Mouse (Mus musculus): ENCODE results near the gene Htr7.

DNA sequence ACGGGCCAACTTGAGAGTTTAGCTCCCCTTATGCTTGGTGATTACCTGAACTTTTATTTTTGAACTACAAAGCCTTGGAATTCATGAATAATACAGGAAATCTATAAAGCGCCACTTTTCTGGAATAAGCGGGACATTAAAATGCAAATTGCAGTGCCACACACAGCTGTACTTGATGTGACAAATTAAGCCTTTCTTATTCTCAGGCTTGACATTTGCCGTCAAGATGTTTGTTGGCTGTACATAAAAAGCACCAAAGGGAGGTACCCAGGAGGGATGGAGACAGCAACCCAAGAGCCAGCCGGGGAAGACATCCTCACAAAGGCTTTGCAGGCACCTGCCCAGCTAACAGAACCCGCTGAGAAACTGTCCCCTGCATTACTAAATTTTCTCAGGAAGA is 56.4 kb downstream of the Htr7 start:
- TF ChIP-seq CTCF (IDR thresholded peaks at IDR 0.05; ENCODE audit: borderline replicate concordance, control insufficient read depth, extremely low read depth, insufficient read depth, low read length, poor library complexity) = no peak
- TF ChIP-seq POLR2A (IDR thresholded peaks at IDR 0.05; ENCODE audit: control insufficient read depth, extremely low read depth, insufficient read depth, low read length, poor library complexity) = no peak

Measured in thymus, adult 2 months (tissue).